Mouse (Mus musculus) lung, embryonic 14.5 days (tissue): ENCODE data around the gene Wscd2. TPM values are rescaled to one million over a fixed set of nuclear protein-coding genes. Genes with fewer than 3 reads are reported as not detected.

ENCODE experiments used
- ATAC-seq: fragments of 200-750 bp; cut with Nextera tagmentation; 2 replicates; pipeline ENCODE4 v1.8.0; 2017; ENCODE audit warnings: mild to moderate bottlenecking, moderate TSS enrichment, moderate library complexity; ENCODE audit not compliant: insufficient read depth
- DNase-seq: peaks from one replicate; pipeline ENCODE4 v3.0.0-alpha.2; 2015
- H3K27ac ChIP-seq: fragments of 300-500 bp; sonication (generic); 2 replicates; pipeline ENCODE4 v1.5.1; 2014; ENCODE audit warnings: low read depth, mild to moderate bottlenecking, moderate library complexity
- H3K27me3 ChIP-seq: fragments of 300-500 bp; sonication (generic); 2 replicates; pipeline ENCODE4 v1.6.1; 2014; ENCODE audit warnings: low read length, control low read depth; ENCODE audit not compliant: insufficient read depth
- H3K36me3 ChIP-seq: fragments of 300-500 bp; sonication (generic); 2 replicates; pipeline ENCODE4 v1.6.1; 2014; ENCODE audit warnings: control low read depth; ENCODE audit not compliant: insufficient read depth
- H3K4me1 ChIP-seq: fragments of 300-500 bp; sonication (generic); 2 replicates; pipeline ENCODE4 v1.6.1; 2014; ENCODE audit warnings: antibody characterized with exemption, control low read depth; ENCODE audit not compliant: insufficient read depth
- H3K4me2 ChIP-seq: fragments of 300-500 bp; sonication (generic); 2 replicates; pipeline ENCODE4 v1.6.1; 2014; ENCODE audit warnings: mild to moderate bottlenecking
- H3K4me3 ChIP-seq: fragments of 300-500 bp; sonication (generic); 2 replicates; pipeline ENCODE4 v1.5.1; 2014; ENCODE audit warnings: low read depth, low read length
- H3K9ac ChIP-seq: fragments of 300-500 bp; sonication (generic); 2 replicates; pipeline ENCODE4 v1.6.1; 2014
- H3K9me3 ChIP-seq: fragments of 300-500 bp; sonication (generic); 2 replicates; pipeline ENCODE4 v1.6.1; 2016; ENCODE audit warnings: low read depth, low read length, control low read depth
- CTCF ChIP-seq: IDR thresholded peaks from 2 replicates; pipeline ENCODE4 v1.5.1; 2016; ENCODE audit warnings: antibody characterized with exemption, low read depth
- WGBS: fragments of 180-500 bp; shearing (Covaris S2); extraction: QIAGEN DNeasy Blood & Tissue Kit; methylation state at CpG from one replicate; pipeline ENCODE4 v1.1.7; 2014; 5-methylcytosine and 5-hydroxymethylcytosine counted together
- polyA plus RNA-seq: library from polyadenylated mRNA; unstranded; fragments of >200 nt; fragmentation: Nextera tagmentation; extraction: Ambion mirVana; gene quantifications from 2 replicates; pipeline ENCODE4 v1.2.1, GENCODE M21; 2014

Wscd2 gene
- polyA plus RNA-seq, 1 experiment from 2014 or later = 6.4 TPM

DNA sequence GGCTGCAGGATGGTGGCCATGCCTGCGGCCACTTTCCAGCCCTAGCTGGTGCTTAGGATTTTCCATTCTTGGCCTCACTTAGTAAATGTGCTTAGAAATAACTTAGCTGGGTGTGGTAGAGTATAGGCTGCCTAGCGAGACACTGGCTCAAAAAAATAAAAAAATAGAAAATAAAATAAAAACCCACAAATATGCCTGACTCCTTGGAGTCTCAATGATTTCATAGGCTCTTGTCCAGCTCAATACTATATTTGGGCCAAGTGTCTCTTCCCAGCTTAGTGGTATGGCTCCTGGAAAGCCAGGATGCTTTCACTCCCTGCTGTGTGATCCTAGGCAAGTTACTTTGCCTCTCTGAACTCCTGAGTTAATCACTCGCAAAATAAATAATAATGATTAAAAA is 139.1 kb downstream of the Wscd2 start:
- no peaks in the 10 kb centered on the region for H3K36me3 ChIP-seq
- H3K4me1 ChIP-seq = peaks cover 43% of the 10 kb centered on the region
- no peak for ATAC-seq
- no peak overlapping the region for H3K4me3 ChIP-seq
- H3K4me2 ChIP-seq = no peak overlapping the region
- 0 out of 2 replicates have a peak, but pooled peaks cover 2% of the 10 kb centered on the region for H3K27me3 ChIP-seq
- DNase-seq = no peak
- WGBS = 75% methylated on average over 3 of the region's 3 CpGs
- TF ChIP-seq CTCF = no peak
- H3K9ac ChIP-seq = no peak overlapping the region
- no peak overlapping the region for H3K27ac ChIP-seq
- no peaks in the 10 kb centered on the region for H3K9me3 ChIP-seq

DNA sequence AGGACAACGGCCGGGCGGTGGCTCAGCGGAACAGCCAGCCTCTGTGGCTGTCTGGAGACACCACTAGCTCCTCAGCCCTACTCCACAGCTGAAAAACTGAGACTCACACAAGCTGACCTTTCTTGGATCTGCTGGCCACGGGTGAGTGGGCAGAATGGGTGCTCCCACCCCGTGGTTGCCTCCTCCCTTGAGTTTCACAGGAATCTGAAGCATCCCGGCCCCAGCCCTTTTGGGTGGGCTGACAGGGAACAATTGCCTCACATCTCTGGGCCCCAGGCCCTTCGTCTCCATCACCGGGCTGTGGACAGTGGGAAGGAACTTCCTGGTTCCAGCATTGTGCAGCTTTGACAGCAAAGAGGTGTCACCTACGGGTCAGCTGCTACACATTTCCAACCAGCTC is 140.0 kb downstream of the Wscd2 start:
- Histone ChIP-seq H3K4me1 (peaks cover 49% of the 10 kb centered on the region), H3K4me2 (no peak overlapping the region), H3K27me3 (0 out of 2 replicates have a peak, but pooled peaks cover 2% of the 10 kb centered on the region), H3K4me3 (no peak overlapping the region), H3K27ac (0 out of 2 replicates have a peak overlapping the region, but pooled peaks have one; percentile 38), H3K9me3 (no peaks in the 10 kb centered on the region), H3K36me3 (no peaks in the 10 kb centered on the region), H3K9ac (no peak overlapping the region)
- TF ChIP-seq CTCF = no peak
- WGBS = 47% methylated on average over 10 of the region's 10 CpGs
- ATAC-seq (no peak), DNase-seq (no peak)

DNA sequence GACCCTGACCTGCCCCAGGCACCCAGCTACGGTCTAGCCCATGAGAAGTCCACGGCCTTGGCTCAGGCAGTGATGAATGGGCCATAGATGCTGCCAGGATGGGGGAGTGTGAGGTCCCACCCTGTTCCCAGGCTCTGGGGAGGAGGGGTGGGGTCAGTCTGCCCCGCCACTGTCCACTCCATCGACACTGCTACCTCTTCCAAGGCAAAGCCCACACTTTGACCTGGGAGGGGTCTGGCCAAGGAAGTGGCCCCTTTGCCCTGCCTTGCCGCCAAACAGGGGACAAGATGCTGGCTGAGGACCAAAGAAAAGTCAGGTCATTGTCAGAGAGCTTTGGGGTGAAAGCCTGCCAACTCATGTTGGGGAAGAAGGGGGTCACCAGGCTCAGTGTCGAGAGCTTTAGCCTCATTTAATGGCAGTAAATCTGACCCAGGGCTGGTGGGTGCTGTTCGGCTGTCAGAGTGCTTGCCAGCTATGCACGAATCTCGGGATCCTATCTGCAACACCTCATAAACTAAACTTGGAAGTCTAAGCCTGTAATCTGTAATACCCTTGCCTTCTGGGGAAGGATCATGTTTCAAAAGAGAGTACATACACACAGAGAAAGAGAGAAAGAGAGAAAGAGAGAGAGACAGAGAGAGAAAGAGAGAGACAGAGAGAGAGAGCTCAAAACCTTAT is 143.0 kb downstream of the Wscd2 start:
- Histone ChIP-seq H3K36me3 (no peaks in the 10 kb centered on the region), H3K9me3 (no peaks in the 10 kb centered on the region), H3K4me2 (peak overlapping the region; percentile 36), H3K4me1 (peaks cover 47% of the 10 kb centered on the region), H3K27me3 (no peaks in the 10 kb centered on the region), H3K4me3 (no peak overlapping the region), H3K27ac (peak overlapping the region; percentile 68; the same call in 1 of the 2 replicates), H3K9ac (no peak overlapping the region)
- ATAC-seq = peak; percentile 77
- DNase-seq = peak; percentile 83
- WGBS = 18% methylated on average over 9 of the region's 9 CpGs
- TF ChIP-seq CTCF = no peak

DNA sequence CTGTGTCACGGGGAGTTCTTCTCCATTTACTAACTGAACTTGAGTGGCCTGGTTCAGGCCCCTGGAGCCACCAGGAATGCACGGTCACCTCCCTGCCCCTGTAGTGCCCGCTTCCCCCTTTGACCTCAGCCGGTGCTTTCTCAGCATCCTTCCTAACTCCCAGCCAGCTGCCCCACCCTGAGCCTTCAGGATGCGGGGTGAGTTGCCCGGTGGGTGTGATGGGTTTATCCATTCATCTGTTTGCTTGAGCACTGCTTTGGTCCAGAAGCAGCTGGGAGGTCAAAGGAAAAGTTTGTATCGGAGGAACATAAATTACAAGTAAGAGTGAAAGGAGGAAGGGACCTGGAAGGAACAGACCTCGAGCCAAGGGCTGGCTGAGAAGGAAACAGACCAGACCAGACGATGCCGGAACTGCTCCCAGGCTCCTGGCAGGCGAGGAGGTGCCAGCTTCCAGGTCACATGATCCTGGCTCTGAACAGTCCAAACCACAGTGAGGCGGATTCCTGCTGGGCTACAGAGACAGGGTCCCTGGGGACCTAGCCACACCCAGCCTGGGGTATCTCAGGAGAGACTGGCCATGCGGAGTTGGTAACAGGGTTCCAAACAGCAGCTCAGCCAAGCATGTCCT is 144.0 kb downstream of the Wscd2 start:
- WGBS = 16% methylated on average over 13 of the region's 13 CpGs
- peak; percentile 57; the same call in 1 of the 2 replicates for ATAC-seq
- Histone ChIP-seq H3K36me3 (no peaks in the 10 kb centered on the region), H3K4me3 (no peak overlapping the region), H3K27ac (peak overlapping the region; percentile 65; the same call in 1 of the 2 replicates), H3K9me3 (no peaks in the 10 kb centered on the region), H3K4me2 (peak overlapping the region; percentile 31; the same call in 1 of the 2 replicates), H3K4me1 (peaks cover 45% of the 10 kb centered on the region), H3K27me3 (no peaks in the 10 kb centered on the region), H3K9ac (no peak overlapping the region; the same call in 1 of the 2 replicates)
- TF ChIP-seq CTCF = no peak
- DNase-seq = peak; percentile 63

DNA sequence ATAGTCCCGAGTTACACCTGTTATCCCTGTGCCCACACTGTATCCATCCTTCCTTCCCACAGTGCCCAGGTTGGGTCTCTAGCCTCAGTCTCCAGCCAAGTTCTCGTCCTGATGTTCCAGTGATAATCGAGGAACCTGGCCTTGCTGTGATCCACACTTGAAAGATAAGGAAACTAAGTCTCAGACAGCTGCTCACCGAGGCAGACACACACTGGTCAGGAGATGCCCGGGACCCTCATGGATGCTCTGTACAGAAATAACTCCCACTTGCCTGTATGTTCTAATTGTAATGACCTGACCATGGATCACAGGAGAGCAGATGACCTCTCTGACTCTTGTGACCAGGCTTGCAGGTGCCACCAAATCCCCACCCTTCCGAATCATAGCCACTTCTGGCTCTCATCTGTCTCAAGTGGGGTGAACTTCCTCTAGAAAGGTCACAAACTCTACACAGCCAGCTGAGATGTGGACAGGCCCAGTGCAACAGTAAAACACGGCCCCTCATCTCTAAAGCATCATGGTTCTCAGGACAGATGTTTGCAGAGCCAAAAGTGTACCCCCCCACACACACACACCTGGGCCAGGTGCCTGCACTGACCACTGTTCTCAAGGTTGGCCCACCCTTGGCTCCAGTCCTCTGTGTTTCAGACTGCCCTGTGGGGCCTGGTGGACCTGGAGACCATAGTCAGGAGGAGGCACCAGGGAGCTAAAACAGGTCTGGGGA is 144.9 kb downstream of the Wscd2 start:
- ATAC-seq = no peak
- peaks cover 40% of the 10 kb centered on the region for H3K4me1 ChIP-seq
- H3K4me3 ChIP-seq = no peak overlapping the region
- no peaks in the 10 kb centered on the region for H3K9me3 ChIP-seq
- H3K36me3 ChIP-seq = no peaks in the 10 kb centered on the region
- no peak for TF ChIP-seq CTCF
- no peak overlapping the region for H3K9ac ChIP-seq
- H3K27ac ChIP-seq = no peak overlapping the region
- no peak for DNase-seq
- H3K4me2 ChIP-seq = no peak overlapping the region
- no peaks in the 10 kb centered on the region for H3K27me3 ChIP-seq
- WGBS = 70% methylated on average over 7 of the region's 7 CpGs

DNA sequence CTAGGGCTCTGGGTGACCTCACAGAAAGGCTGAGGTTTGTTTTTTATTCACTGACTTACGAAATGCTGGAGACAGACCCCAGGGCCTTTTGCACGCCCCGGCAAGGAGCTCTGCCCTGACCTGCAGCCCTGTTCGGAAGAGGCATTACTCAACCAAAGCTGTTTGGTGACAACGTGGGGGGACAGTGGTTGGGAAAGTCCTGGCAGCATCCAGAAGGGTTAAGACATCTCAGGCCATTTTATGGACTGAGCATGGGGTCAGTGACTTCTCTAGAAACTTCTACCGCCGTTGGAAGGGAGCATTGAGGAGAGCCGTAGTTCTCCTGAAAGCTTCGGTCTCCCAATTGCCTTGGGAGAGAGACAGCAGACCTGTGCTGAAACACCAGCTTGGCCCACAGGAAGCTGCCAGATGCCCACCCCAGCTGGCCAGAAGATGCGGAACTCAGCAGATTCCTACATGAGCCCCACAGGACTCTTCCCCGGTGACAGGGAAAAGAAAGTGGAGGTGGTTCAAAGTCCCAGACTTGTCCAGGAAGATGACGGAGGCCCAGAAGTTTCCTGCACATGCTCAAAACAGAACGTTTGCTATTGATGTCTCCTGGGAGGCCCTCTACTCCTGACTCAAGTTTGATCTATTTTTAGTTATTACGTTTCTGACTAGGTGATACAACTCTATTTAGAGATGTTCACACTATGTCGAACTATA is 145.9 kb downstream of the Wscd2 start:
- Histone ChIP-seq H3K9me3 (no peaks in the 10 kb centered on the region), H3K36me3 (no peaks in the 10 kb centered on the region), H3K4me3 (no peak overlapping the region), H3K27ac (no peak overlapping the region), H3K27me3 (no peaks in the 10 kb centered on the region), H3K9ac (no peak overlapping the region), H3K4me2 (no peak overlapping the region), H3K4me1 (peaks cover 35% of the 10 kb centered on the region)
- TF ChIP-seq CTCF = no peak
- WGBS = 64% methylated on average over 15 of the region's 15 CpGs
- no peak for DNase-seq
- ATAC-seq = no peak

DNA sequence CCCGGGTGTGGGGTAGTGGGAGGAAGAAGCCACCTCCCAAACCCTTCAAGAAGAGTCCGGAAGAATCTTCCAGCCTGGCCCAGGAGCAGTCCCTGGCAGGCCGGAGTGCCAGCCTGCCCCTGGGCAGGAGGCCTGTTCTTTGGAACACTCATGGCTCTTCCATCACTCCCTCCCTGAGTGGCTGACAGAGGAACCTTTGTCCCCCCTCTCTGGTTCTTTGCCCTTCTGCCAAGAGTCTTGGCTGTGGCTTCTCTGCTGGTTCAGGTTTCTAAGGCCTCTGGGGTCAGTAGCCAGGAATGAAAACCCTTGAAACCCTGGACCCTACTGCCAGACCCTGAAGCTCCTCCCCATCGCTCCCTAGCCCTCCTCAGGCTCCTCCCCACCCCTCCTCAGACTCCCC is 147.5 kb downstream of the Wscd2 start:
- DNase-seq = no peak
- Histone ChIP-seq H3K9me3 (no peaks in the 10 kb centered on the region), H3K9ac (no peak overlapping the region), H3K36me3 (no peaks in the 10 kb centered on the region), H3K4me3 (no peak overlapping the region), H3K27ac (no peak overlapping the region), H3K4me1 (peaks cover 31% of the 10 kb centered on the region), H3K27me3 (no peaks in the 10 kb centered on the region), H3K4me2 (no peak overlapping the region)
- no peak for ATAC-seq
- WGBS = 71% methylated on average over 4 of the region's 4 CpGs
- TF ChIP-seq CTCF = no peak
